Comparison of ENCODE assay signal across 12 mouse cellular contexts in the genomic region with DNA sequence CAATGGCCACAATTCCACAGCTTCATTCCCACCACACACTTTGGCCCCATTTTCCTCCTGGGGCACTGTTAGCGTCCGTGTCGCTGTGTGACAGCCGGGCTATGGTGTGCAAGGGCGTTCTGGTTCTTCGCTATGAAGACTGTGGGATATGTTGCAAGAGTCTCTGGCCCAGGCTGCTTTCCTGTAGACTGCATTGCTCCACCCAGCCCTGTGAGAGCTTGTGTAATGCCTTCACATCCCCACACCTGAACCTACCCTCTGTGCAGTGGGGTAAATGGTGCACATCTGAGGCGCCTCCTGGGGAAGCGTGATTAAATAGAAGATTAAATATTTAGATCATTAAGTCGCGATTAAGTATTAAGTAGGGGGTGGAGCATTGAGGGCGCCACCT. TPM values are rescaled to one million over a fixed set of nuclear protein-coding genes. Genes with fewer than 3 reads are reported as not detected.
DNase-seq lines count a peak whose midpoint lies in the region; ATAC-seq and TF ChIP-seq lines count a peak whose summit lies in the region.
"Had no signal": no experiment of that assay in that cellular context is flagged by ENCODE, and none has a peak within 500 bp of the region (broad histone marks: within the 10 kb centered on the region; RNA-seq: fewer than 3 reads in every experiment).

No protein-coding gene starts in this region.

- no peak overlapping the region for H3K4me2 ChIP-seq in kidney, postnatal 0 days (ENCODE audit: low read length)
- H3K4me2 ChIP-seq: embryonic facial prominence, embryonic 15.5 days; heart, embryonic 15.5 days had no signal

- TF ChIP-seq CTCF in kidney, postnatal 0 days (IDR thresholded peaks at IDR 0.05; ENCODE audit: low read depth) = 0 out of 2 replicates have a peak, but pooled peaks have one; percentile 5
- TF ChIP-seq CTCF in kidney, adult 2 months (conservative IDR thresholded peaks at IDR 0.05; ENCODE audit: insufficient read depth, insufficient read length, low read depth, low read length) = no peak

- no peak for TF ChIP-seq POLR2A in kidney, adult 2 months (IDR thresholded peaks at IDR 0.05; ENCODE audit: low read depth, low read length)

- 0 out of 2 replicates have a peak overlapping the region, but pooled peaks have one; percentile 50 for H3K27ac ChIP-seq in kidney, postnatal 0 days
- H3K27ac ChIP-seq in kidney, adult 2 months (ENCODE audit: insufficient read depth, low read depth, low read length) = no peak overlapping the region
- H3K27ac ChIP-seq: embryonic facial prominence, embryonic 15.5 days; heart, embryonic 15.5 days; liver, embryonic 14.5 days had no signal

- no peak for DNase-seq in kidney, postnatal 0 days (ENCODE audit: low spot score)
- no peak for DNase-seq in kidney, adult 2 months
- DNase-seq in MN1 (ENCODE audit: low spot score) = peak; percentile 52
- no peak for DNase-seq in left cerebral cortex, postnatal 4 days
- DNase-seq in layer of hippocampus, postnatal 14 days (ENCODE audit: low spot score in 2 of 2) = no peak
- DNase-seq: cerebellum, postnatal 36 days; layer of hippocampus, postnatal 36 days had no signal

- no peak overlapping the region for H3K9ac ChIP-seq in kidney, postnatal 0 days (ENCODE audit: low read depth, low read length)
- H3K9ac ChIP-seq: embryonic facial prominence, embryonic 15.5 days; heart, embryonic 15.5 days; liver, embryonic 14.5 days had no signal

- no peak; the same call in 1 of the 2 replicates for ATAC-seq in kidney, postnatal 0 days (replicated peaks; ENCODE audit: low FRiP score, low read depth)
- ATAC-seq in granulocyte monocyte progenitor cell, adult 5-6 weeks (replicated peaks; ENCODE audit: poor library complexity, severe bottlenecking) = peak; percentile 78
- ATAC-seq in megakaryocyte progenitor cell, adult 5-6 weeks (replicated peaks; ENCODE audit: poor library complexity) = peak; percentile 83

- 67% methylated on average over 11 of the region's 11 CpGs for WGBS in kidney, postnatal 0 days
- 71% methylated on average over 11 of the region's 11 CpGs for WGBS in kidney, adult 2 months

- H3K4me3 ChIP-seq in kidney, postnatal 0 days (replicated peaks; ENCODE audit: low read depth, low read length) = no peak overlapping the region
- no peak overlapping the region for H3K4me3 ChIP-seq in kidney, adult 2 months (ENCODE audit: insufficient read depth, low read depth, low read length)
- H3K4me3 ChIP-seq: embryonic facial prominence, embryonic 15.5 days; heart, embryonic 15.5 days had no signal

- 0 out of 2 replicates have a peak, but pooled peaks cover 3% of the 10 kb centered on the region for H3K4me1 ChIP-seq in kidney, postnatal 0 days (replicated peaks; ENCODE audit: insufficient read depth, low read length)
- H3K4me1 ChIP-seq in kidney, adult 2 months (ENCODE audit: control insufficient read depth, insufficient read depth, low read length) = no peaks in the 10 kb centered on the region
- H3K4me1 ChIP-seq: heart, embryonic 15.5 days had no signal

- no peaks in the 10 kb centered on the region for H3K36me3 ChIP-seq in kidney, postnatal 0 days (ENCODE audit: insufficient read depth, low read length)
- no peaks in the 10 kb centered on the region for H3K36me3 ChIP-seq in kidney, adult 2 months (ENCODE audit: control insufficient read depth, insufficient read depth, low read length)
- H3K36me3 ChIP-seq: embryonic facial prominence, embryonic 15.5 days; heart, embryonic 15.5 days had no signal

- H3K9me3 ChIP-seq in kidney, postnatal 0 days (replicated peaks; ENCODE audit: low read length) = no peaks in the 10 kb centered on the region
- H3K9me3 ChIP-seq: embryonic facial prominence, embryonic 15.5 days; heart, embryonic 15.5 days had no signal

- intact Hi-C loops in left cerebral cortex, postnatal 4 days (cut with DNase I) = no loop called here

- H3K27me3 ChIP-seq in kidney, postnatal 0 days (ENCODE audit: insufficient read depth, low read length) = no peaks in the 10 kb centered on the region
- no peaks in the 10 kb centered on the region for H3K27me3 ChIP-seq in kidney, adult 2 months (replicated peaks; ENCODE audit: control insufficient read depth, insufficient read depth, low read length)
- H3K27me3 ChIP-seq: embryonic facial prominence, embryonic 15.5 days; heart, embryonic 15.5 days had no signal

RNA-seq across cellular contexts. Expression of gene Atp2c2, which starts 9.9 kb away (rescaled TPM):
- 1.3 and 1.6 TPM in 2 replicates for polyA plus RNA-seq in kidney, postnatal 0 days (2015; fragmentation: Nextera tagmentation; extraction: Ambion mirVana)
- 0.24 and 0.52 TPM in 2 replicates for polyA plus RNA-seq in kidney, adult 2 months (2012; rRNA removed)
- not detected in 2 replicates for total RNA-seq in granulocyte monocyte progenitor cell, adult 5-6 weeks (2014; fragmentation: Nextera tagmentation)
- total RNA-seq in granulocyte monocyte progenitor cell, adult 5-6 weeks (2017) = not detected in 2 replicates
- total RNA-seq in megakaryocyte progenitor cell, adult 5-6 weeks (2015) = not detected in 2 replicates
- total RNA-seq in megakaryocyte progenitor cell, adult 5-6 weeks (2017) = not detected in 2 replicates
- total RNA-seq in left cerebral cortex, postnatal 4 days (2021) = under 1 TPM; 0.14 to 0.16 TPM
- total RNA-seq in layer of hippocampus, postnatal 14 days (2021) = 1 to 10 TPM; 1.7 to 2.9 TPM

RNA-seq across cellular contexts. Expression of gene Wfdc1, which starts 43.5 kb away (rescaled TPM):
- 6.2 and 6.9 TPM in 2 replicates for polyA plus RNA-seq in kidney, postnatal 0 days (2015; fragmentation: Nextera tagmentation; extraction: Ambion mirVana)
- 8.4 and 11.8 TPM in 2 replicates for polyA plus RNA-seq in kidney, adult 2 months (2012; rRNA removed)
- not detected in 2 replicates for total RNA-seq in granulocyte monocyte progenitor cell, adult 5-6 weeks (2014; fragmentation: Nextera tagmentation)
- total RNA-seq in granulocyte monocyte progenitor cell, adult 5-6 weeks (2017) = not detected in 2 replicates
- total RNA-seq in megakaryocyte progenitor cell, adult 5-6 weeks (2015) = not detected in 2 replicates
- total RNA-seq in megakaryocyte progenitor cell, adult 5-6 weeks (2017) = not detected in 2 replicates
- total RNA-seq in left cerebral cortex, postnatal 4 days (2021) = 1 to 10 TPM; 3.6 to 4.9 TPM
- total RNA-seq in layer of hippocampus, postnatal 14 days (2021) = 1 to 10 TPM; 6.9 to 8.2 TPM

Comparison
In these comparisons a context has a peak if more than half of its experiments do, and no peak if none do; other contexts are left out.
1. RNA of gene Wfdc1, which starts 43.5 kb away (total RNA-seq): 6.9 to 8.2 TPM in layer of hippocampus, postnatal 14 days and 3.6 to 4.9 TPM in left cerebral cortex, postnatal 4 days; not detected in granulocyte monocyte progenitor cell, adult 5-6 weeks and not detected in megakaryocyte progenitor cell, adult 5-6 weeks; every median in the first group is over 4 times any median in the second.